Mouse (Mus musculus) CD4-positive, CD25-positive, alpha-beta regulatory T cell (primary cell): ENCODE measurements around the gene Olfr1019. TPM values are rescaled to one million over a fixed set of nuclear protein-coding genes. Genes with fewer than 3 reads are reported as not detected.

ENCODE experiments used
- polyA plus RNA-seq: library from polyadenylated mRNA; unstranded; fragments of 100-300 nt; shearing (Covaris generic); gene quantifications from one replicate; pipeline ENCODE4 v1.2.1, GENCODE M21; 2017

Gene Olfr1019
- polyA plus RNA-seq: not detected

GRCm38 (mm10) chr2:85845383-85845782, at the start of gene Olfr1019:
Gene Olfr1019 (minus strand): TSS chr2:85845483.

GRCm38 (mm10) chr2:85885340-85885739, 40.1 kb upstream of the Olfr1019 start, which contains the start of gene Olfr1023:
Gene Olfr1023 (plus strand): TSS chr2:85885640.

DNA sequence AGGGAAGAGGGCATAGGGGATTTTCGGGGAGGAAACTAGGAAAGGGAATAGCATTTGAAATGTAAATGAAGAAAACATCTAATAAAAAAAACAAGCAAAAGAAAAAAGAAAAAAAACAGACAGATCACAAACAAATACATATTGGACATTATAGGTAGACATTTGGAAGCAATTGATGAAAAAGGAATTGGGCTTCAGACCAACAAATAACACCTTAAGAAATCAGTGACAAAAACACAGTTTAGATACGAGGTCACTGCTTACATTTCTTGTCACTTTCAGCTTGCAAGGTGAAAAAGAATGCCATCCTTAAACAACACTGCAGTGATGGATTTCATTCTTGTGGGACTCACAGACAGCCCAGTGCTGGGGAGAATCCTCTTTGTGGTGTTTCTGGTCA, 23.0 kb upstream of the Olfr1019 start, which contains the start of gene Olfr1022:
Olfr1022 (plus strand) TSS at position 301 of the 400 bp plus-strand sequence.

GRCm38 (mm10) chr2:85846730-85847129, 1.4 kb upstream of the Olfr1019 start, which contains the start of gene Olfr1020:
Gene Olfr1020 (plus strand): TSS chr2:85847030.

DNA sequence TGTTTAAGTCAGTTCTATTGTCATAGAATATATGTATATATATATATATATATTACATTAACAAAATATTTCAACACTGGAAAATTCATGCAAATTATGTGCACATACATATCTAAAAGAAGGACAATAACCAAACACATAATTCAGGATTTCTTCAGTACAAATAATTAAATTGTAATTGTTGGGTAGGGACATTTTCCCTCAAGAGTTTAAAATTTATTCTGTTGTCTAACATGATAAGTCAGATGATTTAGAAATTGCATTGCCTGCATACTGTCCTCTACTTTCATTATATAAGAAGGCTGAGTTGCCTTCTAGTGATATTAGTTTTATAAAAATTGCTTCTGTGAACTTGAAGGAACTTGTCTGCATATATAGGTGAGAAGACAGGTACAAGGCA, 27.1 kb downstream of the Olfr1019 start, which contains the start of gene Olfr1018:
Olfr1018 (plus strand) TSS at position 301 of the 400 bp plus-strand sequence.

DNA sequence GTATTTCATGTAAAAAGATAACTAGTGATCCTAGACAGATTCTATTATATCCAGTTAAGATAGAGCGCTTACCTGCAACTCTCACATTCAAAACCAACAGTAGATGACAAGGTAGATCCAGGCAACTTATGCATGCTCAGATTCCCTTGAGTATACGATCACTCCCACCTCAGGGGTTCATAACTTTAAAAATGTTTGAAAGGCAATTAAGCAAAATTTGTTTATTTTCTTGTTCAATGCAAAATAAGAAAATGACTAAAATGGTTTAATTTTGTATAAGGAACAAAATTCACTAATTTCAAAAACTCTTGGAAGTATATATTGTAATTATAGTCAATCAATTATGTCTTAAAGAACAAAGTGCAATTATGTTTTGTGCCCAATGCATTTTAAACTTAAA, 42.8 kb downstream of the Olfr1019 start, which contains the start of gene Olfr1016:
Olfr1016 (minus strand) TSS at position 101 of the 400 bp plus-strand sequence.

Other genes with a start within 250 kb of the Olfr1019 start
- gene Olfr1000, start 233.6 kb downstream of the Olfr1019 start, polyA plus RNA-seq: not detected
- not detected for gene Olfr1002, start 194.8 kb downstream of the Olfr1019 start, polyA plus RNA-seq
- not detected for gene Olfr154, start 181.0 kb downstream of the Olfr1019 start, polyA plus RNA-seq
- not detected for gene Olfr1006, start 166.7 kb downstream of the Olfr1019 start, polyA plus RNA-seq
- not detected for gene Olfr1008, start 156.1 kb downstream of the Olfr1019 start, polyA plus RNA-seq
- gene Olfr1009, start 130.1 kb downstream of the Olfr1019 start, polyA plus RNA-seq: not detected
- gene Olfr1012, start 82.7 kb downstream of the Olfr1019 start, polyA plus RNA-seq: not detected
- not detected for gene Olfr1013, start 78.4 kb downstream of the Olfr1019 start, polyA plus RNA-seq
- 0.07 TPM for gene Olfr1014, start 72.8 kb downstream of the Olfr1019 start, polyA plus RNA-seq
- not detected for gene Olfr1015, start 63.5 kb downstream of the Olfr1019 start, polyA plus RNA-seq
- gene Olfr1016, start 42.9 kb downstream of the Olfr1019 start, polyA plus RNA-seq: 0.32 TPM
- gene Olfr1018, start 27.0 kb downstream of the Olfr1019 start, polyA plus RNA-seq: not detected
- gene Olfr1020, start 1.5 kb upstream of the Olfr1019 start, polyA plus RNA-seq: not detected
- gene Olfr1022, start 23.1 kb upstream of the Olfr1019 start, polyA plus RNA-seq: not detected
- not detected for gene Olfr1023, start 40.2 kb upstream of the Olfr1019 start, polyA plus RNA-seq
- not detected for gene Olfr1024, start 59.6 kb upstream of the Olfr1019 start, polyA plus RNA-seq
- not detected for gene Olfr1025-ps1, start 69.7 kb upstream of the Olfr1019 start, polyA plus RNA-seq
- not detected for gene Olfr1026, start 76.1 kb upstream of the Olfr1019 start, polyA plus RNA-seq
- not detected for gene Olfr1028, start 105.0 kb upstream of the Olfr1019 start, polyA plus RNA-seq
- gene Olfr1029, start 128.4 kb upstream of the Olfr1019 start, polyA plus RNA-seq: 0.10 TPM
- 0.04 TPM for gene Olfr1030, start 133.8 kb upstream of the Olfr1019 start, polyA plus RNA-seq
- gene Olfr1031, start 144.8 kb upstream of the Olfr1019 start, polyA plus RNA-seq: not detected
- not detected for gene Olfr1032, start 160.1 kb upstream of the Olfr1019 start, polyA plus RNA-seq
- 3.2 TPM for gene Olfr1033, start 175.2 kb upstream of the Olfr1019 start, polyA plus RNA-seq
- not detected for gene Olfr1034, start 200.4 kb upstream of the Olfr1019 start, polyA plus RNA-seq
- gene Olfr1036, start 228.5 kb upstream of the Olfr1019 start, polyA plus RNA-seq: not detected
- not detected for gene Olfr1037, start 241.9 kb upstream of the Olfr1019 start, polyA plus RNA-seq